Mouse (Mus musculus) left cerebral cortex, postnatal 36 days (tissue): Measurements from ENCODE around the gene Acsf2. TPM values are rescaled to one million over a fixed set of nuclear protein-coding genes. Genes with fewer than 3 reads are reported as not detected.

Source experiments
- DNase-seq, 2 experiments: peaks; one replicate each; pipeline ENCODE4 v3.0.0; 2021 to 2022; ENCODE audit warnings: low spot score in 2 of 2, mixed read lengths in 1 of 2
- intact Hi-C: fragments of 180-260 bp; cut with DNase I; formaldehyde crosslinking; loops from one replicate; pipeline ENCODE4 v1.15.1; 2025
- total RNA-seq, 2 experiments: library from RNA; stranded (reverse); gene quantifications; 2 replicates each; pipeline ENCODE4 v1.2.3; 2021

Acsf2 gene
- total RNA-seq, 2 experiments from 2014 or later: 14.8 to 16.7 TPM

DNA sequence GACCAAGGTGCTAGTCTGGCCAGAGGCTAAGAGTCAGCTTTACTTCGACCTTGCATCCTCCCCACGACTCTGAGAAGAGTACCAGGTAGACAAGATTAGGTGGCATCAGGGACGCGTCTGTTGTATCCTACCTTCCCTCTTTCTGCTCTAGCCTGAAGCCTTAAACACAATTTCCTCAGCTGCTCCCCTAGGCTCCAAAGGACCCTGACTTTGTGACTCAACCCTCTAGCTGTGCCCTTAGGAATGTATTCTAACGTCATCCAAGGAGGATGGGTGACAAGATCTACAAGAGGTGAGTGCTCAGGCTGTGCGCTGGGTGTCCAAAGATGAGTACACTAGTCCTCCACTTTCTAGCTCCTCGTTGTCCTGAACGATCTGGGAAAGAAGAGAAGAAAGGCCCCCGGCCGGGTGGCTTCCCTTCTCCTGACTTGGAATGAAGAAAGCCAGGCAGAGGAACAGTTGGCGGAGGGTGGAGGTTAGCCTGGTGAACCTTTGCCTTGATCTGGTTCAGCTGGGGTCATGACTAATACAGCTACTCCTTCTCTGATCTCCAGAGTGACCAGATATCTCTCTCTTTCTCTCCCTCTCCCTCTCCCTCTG, 785 bp upstream of the Acsf2 start:
- no peak for DNase-seq
- intact Hi-C loops: no loop called here

- intact Hi-C loops: no loop called here
- DNase-seq: no peak
Observed at GRCm38 (mm10) chr11:94600447-94600846, 1.2 kb downstream of the Acsf2 start.

DNA sequence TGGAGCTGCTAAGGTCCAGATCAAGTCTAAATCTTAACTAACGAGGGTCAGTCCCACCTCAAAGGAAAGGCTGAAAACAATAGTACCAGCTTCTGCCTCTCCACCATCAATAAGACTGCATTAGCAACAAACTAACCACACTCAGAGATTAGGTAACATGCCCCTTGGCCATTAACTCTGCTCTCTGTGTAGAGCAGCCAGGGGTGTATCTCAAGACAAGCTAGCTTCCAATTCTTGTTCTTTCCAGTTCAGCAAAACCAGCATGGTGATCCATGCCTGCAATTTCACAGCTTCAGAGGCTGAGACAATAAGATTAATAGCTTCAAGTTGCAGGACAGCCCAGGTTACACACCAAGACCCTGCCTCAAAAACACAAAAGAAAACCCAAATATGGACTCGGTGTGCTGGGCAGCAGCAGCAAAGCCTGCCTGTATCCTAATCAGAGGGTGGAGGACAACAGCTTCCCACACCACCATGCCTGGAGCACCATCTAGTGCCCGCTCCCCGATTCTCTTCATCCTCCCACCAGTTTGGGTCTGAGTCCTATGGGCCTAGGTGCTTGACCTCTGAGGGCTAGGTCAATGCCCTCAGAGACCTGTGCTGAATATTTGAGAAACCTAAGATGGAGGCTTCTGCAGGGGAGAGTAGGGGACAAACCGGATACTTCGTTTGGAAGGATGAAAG, 3.1 kb downstream of the Acsf2 start:
- DNase-seq: no peak
- intact Hi-C loops: no loop called here

DNA sequence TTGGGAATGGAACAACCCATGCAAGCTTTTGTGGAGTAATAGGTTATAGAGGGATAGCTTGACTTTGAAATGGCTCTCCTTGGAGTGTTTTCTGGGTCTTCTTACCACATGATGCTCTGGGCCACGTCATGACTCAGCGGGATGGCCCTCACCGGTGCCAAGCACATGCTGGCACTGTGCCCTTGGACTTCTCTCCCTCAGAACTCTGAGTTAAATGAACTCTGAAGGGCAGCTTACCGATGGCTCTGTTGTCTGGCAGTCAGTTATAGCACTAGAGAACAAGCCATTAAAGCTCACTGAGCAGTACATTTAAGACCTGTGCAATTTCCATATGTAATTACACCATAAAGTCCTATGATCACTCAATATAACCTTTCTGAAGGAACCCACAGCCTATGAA, 4.4 kb downstream of the Acsf2 start:
- intact Hi-C loops: no loop called here
- DNase-seq: no peak

DNA sequence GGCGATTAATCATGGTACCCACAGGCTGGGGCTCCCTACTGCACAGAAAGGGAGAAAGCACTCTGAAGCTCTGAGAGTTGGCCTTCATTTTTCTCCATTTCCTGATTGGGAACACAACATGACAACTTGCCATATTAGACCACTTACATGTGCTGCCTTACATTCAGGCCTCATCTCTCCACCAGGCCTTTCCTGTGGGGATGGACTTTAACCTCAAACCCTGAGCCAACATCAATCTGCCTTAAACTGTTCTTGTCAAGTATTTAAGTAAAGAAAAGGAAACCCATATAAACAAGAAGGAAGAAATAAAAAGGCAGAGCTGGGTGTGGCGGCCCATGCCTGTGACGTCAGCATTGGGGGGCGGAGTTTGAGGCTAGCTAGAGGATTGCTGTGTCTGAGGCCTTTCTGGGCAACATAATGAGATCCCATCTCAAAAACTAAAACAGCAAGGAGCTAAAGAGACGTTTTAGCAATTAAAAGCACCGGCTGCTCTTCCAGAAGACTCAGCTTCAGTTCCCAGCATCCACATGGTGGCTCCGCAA, 5.3 kb downstream of the Acsf2 start:
- intact Hi-C loops: no loop called here
- no peak for DNase-seq

DNA sequence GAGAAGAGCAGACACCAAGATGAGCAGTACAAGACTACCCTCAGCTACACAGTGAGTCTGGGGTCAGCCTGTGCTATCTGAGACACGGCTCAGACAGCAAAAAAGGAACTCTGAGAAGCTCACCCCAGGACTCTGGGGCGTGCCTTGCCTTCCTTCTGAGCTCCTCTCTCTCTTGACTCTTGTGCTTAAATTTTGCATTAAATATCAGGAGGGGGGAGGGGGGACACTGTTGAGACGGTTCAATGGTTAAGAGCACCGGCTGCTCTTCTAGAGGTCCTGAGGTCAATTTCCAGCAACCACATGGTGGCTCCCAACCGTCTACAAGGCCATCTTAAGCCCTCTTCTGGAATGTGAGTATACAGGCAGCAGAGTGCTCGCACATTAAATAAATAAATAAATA, 14.2 kb downstream of the Acsf2 start:
- DNase-seq: no peak
- intact Hi-C loops: no loop called here

- DNase-seq: no peak
- intact Hi-C loops: no loop called here
Observed at GRCm38 (mm10) chr11:94585091-94585490, 16.6 kb downstream of the Acsf2 start.

DNA sequence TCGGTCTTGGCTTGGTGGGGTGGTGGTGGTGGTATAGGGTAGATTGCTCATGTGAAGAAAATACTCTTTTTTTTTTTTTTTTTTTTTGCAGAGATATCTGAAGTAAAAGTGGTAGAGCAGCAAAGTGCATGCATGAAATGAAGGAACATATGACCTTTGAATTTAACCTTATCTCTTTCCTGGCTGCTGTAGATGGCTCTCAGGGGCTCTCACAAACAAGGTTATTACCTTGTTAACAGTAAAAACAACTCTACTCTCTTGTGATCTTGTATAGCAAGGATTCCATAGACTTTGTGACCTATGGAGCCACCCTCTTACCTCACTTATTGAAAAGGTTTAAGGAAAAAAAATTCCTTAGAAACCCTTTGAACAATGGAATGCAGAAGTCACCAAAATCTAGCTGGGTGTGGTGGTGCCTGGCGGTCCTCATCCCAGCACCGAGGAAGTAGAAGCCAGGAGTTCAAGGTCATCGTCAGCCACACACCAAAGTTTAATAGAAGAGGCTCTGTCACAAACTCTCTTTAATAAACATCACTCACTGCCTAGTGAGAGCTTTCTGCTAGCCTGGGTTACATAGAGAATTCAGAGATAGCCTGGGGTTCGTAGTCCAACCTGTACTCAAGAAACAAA, 21.4 kb downstream of the Acsf2 start:
- intact Hi-C loops: no loop called here
- no peak for DNase-seq

- intact Hi-C loops: no loop called here
- peak in 1 of 2 experiments; percentile 13 for DNase-seq
Observed at GRCm38 (mm10) chr11:94576361-94576760, 25.3 kb downstream of the Acsf2 start.

DNA sequence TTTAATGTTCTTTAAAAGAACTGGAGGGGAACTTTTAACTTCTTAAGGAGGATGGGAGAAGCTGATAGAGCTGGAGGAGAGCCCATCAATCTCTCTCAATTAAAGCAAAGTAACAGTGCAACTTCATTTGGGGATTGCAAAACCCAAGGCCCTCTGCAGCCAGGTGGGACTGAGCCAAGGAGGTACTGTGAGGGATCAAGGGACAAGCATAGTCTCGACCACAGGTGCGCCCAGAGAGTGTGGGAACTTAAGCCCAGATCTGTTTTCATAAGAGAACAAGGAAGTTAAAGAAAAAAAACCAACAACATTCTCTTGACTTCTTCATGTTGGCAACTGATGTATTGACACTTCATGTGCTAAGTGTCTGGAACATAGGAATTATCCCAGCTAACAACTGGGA, 26.6 kb downstream of the Acsf2 start:
- no peak for DNase-seq
- intact Hi-C loops: no loop called here

- intact Hi-C loops: no loop called here
- no peak for DNase-seq
Observed at GRCm38 (mm10) chr11:94574560-94574959, 27.1 kb downstream of the Acsf2 start.

GRCm38 (mm10) chr11:94571850-94572249, 29.8 kb downstream of the Acsf2 start:
- intact Hi-C loops: no loop called here
- DNase-seq: no peak

- DNase-seq: no peak
- intact Hi-C loops: no loop called here
Observed at GRCm38 (mm10) chr11:94570612-94571011, 31.1 kb downstream of the Acsf2 start.

DNA sequence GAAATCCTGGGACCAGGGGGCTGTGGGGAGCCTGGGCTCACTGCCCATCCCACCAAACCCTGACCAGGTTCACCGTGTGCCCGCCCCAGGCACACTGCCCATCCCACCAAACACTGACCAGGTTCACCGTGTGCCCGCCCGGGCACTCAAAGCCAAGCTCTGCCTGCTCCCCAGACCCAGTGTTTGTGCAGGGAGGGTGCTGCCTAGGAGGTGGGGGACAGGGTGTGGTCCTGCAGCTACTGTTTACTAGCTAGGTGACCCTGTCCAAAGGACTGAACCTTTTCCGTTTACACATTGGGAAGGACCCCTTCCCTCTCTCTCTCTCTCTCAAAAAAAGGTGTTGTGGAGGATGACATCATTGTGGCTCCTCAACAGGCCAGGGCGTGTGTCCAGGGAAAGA, 34.3 kb downstream of the Acsf2 start:
- DNase-seq: no peak
- intact Hi-C loops: no loop called here

- intact Hi-C loops: no loop called here
- DNase-seq: no peak
Observed at GRCm38 (mm10) chr11:94566534-94566933, 35.1 kb downstream of the Acsf2 start.

- no peak for DNase-seq
- intact Hi-C loops: no loop called here
Observed at GRCm38 (mm10) chr11:94565151-94565479, 36.6 kb downstream of the Acsf2 start.

GRCm38 (mm10) chr11:94564437-94565150, 37.1 kb downstream of the Acsf2 start, which contains the start of gene Chad:
TSS of gene Chad (plus strand) at chr11:94565047.
- intact Hi-C loops: no loop called here
- no peak for DNase-seq

DNA sequence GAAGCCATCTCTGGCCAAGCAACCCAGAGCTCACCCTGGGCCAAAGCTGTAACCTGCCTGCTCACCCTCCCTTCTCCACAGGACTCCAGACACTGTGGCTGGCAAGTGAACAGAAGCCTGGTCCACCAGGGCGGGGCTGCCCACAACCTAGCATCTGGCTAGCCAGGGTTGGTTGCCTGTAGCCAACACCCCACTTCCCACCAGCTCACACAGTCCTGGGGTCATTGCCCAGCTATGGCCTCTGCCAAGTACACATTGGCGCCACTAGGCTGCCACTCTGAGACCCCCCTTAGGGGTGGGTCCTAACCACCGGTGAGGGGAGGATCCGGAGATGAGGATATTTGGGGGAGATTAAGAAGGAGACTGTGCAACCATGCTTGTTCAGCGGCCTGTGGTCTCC, 37.9 kb downstream of the Acsf2 start:
- no peak for DNase-seq
- intact Hi-C loops: no loop called here

- DNase-seq: no peak
- intact Hi-C loops: no loop called here
Observed at GRCm38 (mm10) chr11:94563383-94563782, 38.3 kb downstream of the Acsf2 start.

GRCm38 (mm10) chr11:94558226-94558625, 43.4 kb downstream of the Acsf2 start:
- no peak for DNase-seq
- intact Hi-C loops: no loop called here

GRCm38 (mm10) chr11:94550442-94550744, 51.3 kb downstream of the Acsf2 start:
- intact Hi-C loops: no loop called here
- DNase-seq: no peak
